Mouse (Mus musculus): ENCODE measurements around the gene Olfr680-ps1.

GRCm38 (mm10) chr7:105064175-105064574 is 28.4 kb downstream of the Olfr680-ps1 start, which contains the start of gene Olfr678:
- TF ChIP-seq CTCF (IDR thresholded peaks at IDR 0.05; ENCODE audit: extremely low read depth, insufficient read length, insufficient replicate concordance, low read depth, low read length) (no peak), POLR2A (IDR thresholded peaks at IDR 0.05; ENCODE audit: low read depth, low read length) (no peak)
